Mouse (Mus musculus): ENCODE measurements around the gene Ppfia2.

DNA sequence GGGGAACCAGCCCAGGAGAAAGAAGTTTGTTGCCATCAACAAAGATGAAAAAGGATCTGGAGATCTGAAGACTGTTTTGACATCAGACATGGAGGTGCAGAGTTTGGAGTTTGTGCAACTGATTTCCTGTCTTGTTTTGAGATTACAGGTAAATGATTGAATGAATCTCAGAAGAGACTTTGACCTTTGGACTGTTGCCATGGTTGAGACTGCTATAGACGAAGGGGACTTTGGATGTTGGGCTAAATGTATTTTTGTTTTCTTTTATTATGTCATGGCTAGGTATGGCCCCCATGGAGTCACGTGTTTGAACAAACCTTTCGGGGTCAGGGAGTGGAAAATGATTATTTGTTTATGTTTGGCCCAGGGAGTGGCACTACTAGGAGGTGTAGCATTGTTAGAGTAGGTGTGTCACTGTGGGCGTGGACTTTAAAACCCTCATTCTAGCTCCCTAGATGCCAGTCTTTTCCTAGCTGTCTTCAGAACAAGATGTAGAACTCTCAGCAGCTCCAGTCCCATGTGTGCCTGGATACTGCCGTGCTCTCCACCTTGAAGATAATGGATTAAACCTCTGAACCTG lies 133.3 kb downstream of the Ppfia2 start:
- no peak for TF ChIP-seq CTCF (IDR thresholded peaks at IDR 0.05; ENCODE audit: extremely low read depth, insufficient read depth, low read length)
- no peak for TF ChIP-seq POLR2A (IDR thresholded peaks at IDR 0.05; ENCODE audit: extremely low read depth, insufficient read depth, low read length)

Data from cortical plate, adult 2 months (tissue).